Mouse (Mus musculus) kidney, embryonic 16.5 days (tissue): ENCODE results near the gene Ccdc146. TPM values are rescaled to one million over a fixed set of nuclear protein-coding genes. Genes with fewer than 3 reads are reported as not detected.

Source experiments
- ATAC-seq: fragments of 200-750 bp; cut with Nextera tagmentation; 2 replicates; pipeline ENCODE4 v1.8.0; 2017; ENCODE audit warnings: moderate TSS enrichment; ENCODE audit not compliant: low FRiP score, low TSS enrichment
- H3K27ac ChIP-seq: fragments of 300-500 bp; sonication (generic); 2 replicates; pipeline ENCODE4 v1.5.1; 2014; ENCODE audit warnings: low read length
- H3K27me3 ChIP-seq: fragments of 300-500 bp; sonication (generic); 2 replicates; pipeline ENCODE4 v1.6.1; 2014; ENCODE audit warnings: low read length, control low read depth, mixed read lengths; ENCODE audit not compliant: insufficient read depth
- H3K36me3 ChIP-seq: fragments of 300-500 bp; sonication (generic); 2 replicates; pipeline ENCODE4 v1.6.1; 2014; ENCODE audit warnings: low read length, control low read depth, mixed read lengths; ENCODE audit not compliant: insufficient read depth
- H3K4me1 ChIP-seq: fragments of 300-500 bp; sonication (generic); 2 replicates; pipeline ENCODE4 v1.6.1; 2014; ENCODE audit warnings: low read length, control low read depth, mixed read lengths; ENCODE audit not compliant: insufficient read depth
- H3K4me2 ChIP-seq: fragments of 300-500 bp; sonication (generic); replicated peaks from 2 replicates; pipeline ENCODE4 v1.6.1; 2014; ENCODE audit warnings: low read depth, low read length
- H3K4me3 ChIP-seq: fragments of 300-500 bp; sonication (generic); 2 replicates; pipeline ENCODE4 v1.5.1; 2014; ENCODE audit warnings: mild to moderate bottlenecking, low read length
- H3K9ac ChIP-seq: fragments of 300-500 bp; sonication (generic); replicated peaks from 2 replicates; pipeline ENCODE4 v1.6.1; 2014; ENCODE audit warnings: low read length
- H3K9me3 ChIP-seq: fragments of 300-500 bp; sonication (generic); 2 replicates; pipeline ENCODE4 v1.6.1; 2016; ENCODE audit warnings: low read length, control low read depth
- WGBS: fragments of 180-500 bp; shearing (Covaris S2); extraction: QIAGEN DNeasy Blood & Tissue Kit; methylation state at CpG from one replicate; pipeline ENCODE4 v1.1.7; 2014; 5-methylcytosine and 5-hydroxymethylcytosine counted together
- polyA plus RNA-seq: library from polyadenylated mRNA; unstranded; fragments of >200 nt; fragmentation: Nextera tagmentation; extraction: Ambion mirVana; gene quantifications from 2 replicates; pipeline ENCODE4 v1.2.1, GENCODE M21; 2015

Gene Ccdc146
- 0.27 TPM in 1 of 2 replicates, not detected in the other for polyA plus RNA-seq

GRCm38 (mm10) chr5:21424614-21425602, at the start of gene Ccdc146, which contains the start of gene Fam185a:
Gene Ccdc146, minus strand, starts transcription at chr5:21424677.
Gene Fam185a, plus strand, starts transcription at chr5:21424958.
- Histone ChIP-seq H3K27ac (peak within 1 kb of the TSS; percentile 70), H3K36me3 (no peaks in the 10 kb centered on the region), H3K9ac (peak within 1 kb of the TSS; percentile 82), H3K4me3 (peak within 1 kb of the TSS; percentile 65), H3K4me2 (peak within 1 kb of the TSS; percentile 86), H3K9me3 (no peaks in the 10 kb centered on the region), H3K27me3 (no peaks in the 10 kb centered on the region), H3K4me1 (peaks cover 13% of the 10 kb centered on the region)
- peak; percentile 100 for ATAC-seq
- WGBS, result under 1% methylated on average over 62 of the region's 68 CpGs

GRCm38 (mm10) chr5:21468100-21468499, 43.6 kb upstream of the Ccdc146 start:
- H3K9me3 ChIP-seq, result no peaks in the 10 kb centered on the region
- no peaks in the 10 kb centered on the region; the same call in 1 of the 2 replicates for H3K4me1 ChIP-seq
- H3K27ac ChIP-seq, result peak overlapping the region; percentile 25; the same call in 1 of the 2 replicates
- no peak overlapping the region for H3K4me3 ChIP-seq
- no peak overlapping the region for H3K4me2 ChIP-seq
- H3K36me3 ChIP-seq, result no peaks in the 10 kb centered on the region
- no peaks in the 10 kb centered on the region for H3K27me3 ChIP-seq
- WGBS, result 84% methylated on average over 12 of the region's 12 CpGs
- H3K9ac ChIP-seq, result no peak overlapping the region
- no peak for ATAC-seq

- no peak overlapping the region for H3K4me3 ChIP-seq
- no peak overlapping the region for H3K9ac ChIP-seq
- no peaks in the 10 kb centered on the region for H3K36me3 ChIP-seq
- no peaks in the 10 kb centered on the region for H3K9me3 ChIP-seq
- H3K27me3 ChIP-seq, result no peaks in the 10 kb centered on the region
- H3K27ac ChIP-seq, result peak overlapping the region; percentile 64
- ATAC-seq, result peak; percentile 73; the same call in 1 of the 2 replicates
- WGBS, result 35% methylated on average over 7 of the region's 7 CpGs
- H3K4me2 ChIP-seq, result no peak overlapping the region
- no peaks in the 10 kb centered on the region; the same call in 1 of the 2 replicates for H3K4me1 ChIP-seq
Observed at GRCm38 (mm10) chr5:21467387-21467786, 42.9 kb upstream of the Ccdc146 start.

DNA sequence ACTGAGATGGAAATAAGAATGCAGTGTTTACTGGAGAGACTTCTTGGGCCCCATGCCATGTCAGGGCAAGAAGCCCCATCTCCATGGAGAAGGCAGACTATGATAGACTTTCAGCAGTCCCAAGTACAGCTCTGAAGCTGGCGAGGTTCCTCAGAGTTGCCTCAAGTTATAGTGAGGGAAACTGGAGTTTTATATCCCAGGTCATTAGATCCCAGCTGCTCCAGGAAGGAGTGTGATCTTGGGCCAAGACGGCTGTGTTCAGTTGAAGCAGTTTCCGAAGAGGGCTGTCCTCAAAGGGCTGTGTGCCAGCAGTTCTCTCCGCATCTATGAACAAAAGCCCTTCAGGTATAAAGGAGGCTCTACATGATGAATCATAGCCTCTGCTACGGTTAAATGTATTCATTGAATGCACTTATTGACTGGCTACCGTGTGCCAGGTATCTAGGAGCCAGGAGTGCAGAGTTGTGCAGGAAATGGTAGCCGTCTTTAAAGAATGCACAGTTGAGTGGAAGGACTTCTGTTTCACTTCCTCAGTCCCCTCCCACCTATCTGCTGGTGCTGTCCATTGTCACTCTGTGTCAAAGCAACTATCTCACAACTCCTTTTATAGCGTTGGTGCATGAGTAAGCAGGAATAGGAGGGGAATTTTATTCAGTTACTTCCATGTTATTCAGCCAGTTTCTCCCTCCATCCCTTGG, 16.5 kb upstream of the Ccdc146 start:
- 54% methylated on average over 8 of the region's 8 CpGs for WGBS
- Histone ChIP-seq H3K4me1 (peaks cover 4% of the 10 kb centered on the region; the same call in 1 of the 2 replicates), H3K9me3 (no peaks in the 10 kb centered on the region), H3K27ac (peak overlapping the region; percentile 31; the same call in 1 of the 2 replicates), H3K9ac (no peak overlapping the region), H3K27me3 (no peaks in the 10 kb centered on the region), H3K4me3 (no peak overlapping the region), H3K36me3 (0 out of 2 replicates have a peak, but pooled peaks cover 4% of the 10 kb centered on the region), H3K4me2 (no peak overlapping the region)
- ATAC-seq, result peak; percentile 54; the same call in 1 of the 2 replicates

DNA sequence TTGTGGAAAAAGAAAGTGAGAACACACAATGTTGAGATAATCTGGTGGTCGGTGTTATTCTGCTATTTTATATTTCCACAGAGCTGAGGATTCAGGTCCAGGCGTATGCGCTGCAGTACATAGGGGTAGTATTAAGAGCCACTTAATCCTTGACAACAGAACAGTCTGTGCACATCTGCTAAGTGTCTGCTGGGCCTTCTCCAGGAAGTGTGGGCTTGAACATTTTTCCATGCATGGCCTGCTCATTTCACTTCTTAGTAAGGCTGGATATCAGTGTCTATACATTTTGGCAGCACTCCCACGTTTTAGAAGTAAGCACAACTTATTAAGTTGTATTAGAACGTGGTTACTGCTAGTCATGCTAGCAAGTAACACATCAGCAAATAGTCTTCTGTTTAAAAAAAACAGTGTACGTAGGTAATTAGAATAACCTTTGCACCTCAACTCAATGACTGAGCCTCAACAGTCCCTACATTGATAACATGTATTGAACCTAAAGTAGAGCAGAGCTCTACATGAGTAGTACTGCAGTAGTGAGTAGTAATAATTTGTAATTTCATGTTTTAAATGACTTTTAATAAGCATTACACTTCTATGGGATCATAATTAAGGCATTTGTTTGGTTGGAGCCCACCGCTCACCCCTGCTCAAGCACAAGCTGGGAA, 15.1 kb upstream of the Ccdc146 start:
- Histone ChIP-seq H3K4me1 (peaks cover 4% of the 10 kb centered on the region; the same call in 1 of the 2 replicates), H3K27ac (no peak overlapping the region), H3K4me2 (no peak overlapping the region), H3K4me3 (no peak overlapping the region), H3K36me3 (0 out of 2 replicates have a peak, but pooled peaks cover 4% of the 10 kb centered on the region), H3K27me3 (no peaks in the 10 kb centered on the region), H3K9me3 (no peaks in the 10 kb centered on the region), H3K9ac (no peak overlapping the region)
- 89% methylated on average over 7 of the region's 7 CpGs for WGBS
- no peak for ATAC-seq

GRCm38 (mm10) chr5:21438428-21438827, 14.0 kb upstream of the Ccdc146 start:
- no peaks in the 10 kb centered on the region for H3K27me3 ChIP-seq
- H3K27ac ChIP-seq, result no peak overlapping the region
- no peaks in the 10 kb centered on the region for H3K9me3 ChIP-seq
- 0 out of 2 replicates have a peak, but pooled peaks cover 4% of the 10 kb centered on the region for H3K36me3 ChIP-seq
- H3K4me1 ChIP-seq, result no peaks in the 10 kb centered on the region; the same call in 1 of the 2 replicates
- no peak for ATAC-seq
- 81% methylated on average over 9 of the region's 9 CpGs for WGBS
- no peak overlapping the region for H3K9ac ChIP-seq
- H3K4me3 ChIP-seq, result no peak overlapping the region
- H3K4me2 ChIP-seq, result no peak overlapping the region

DNA sequence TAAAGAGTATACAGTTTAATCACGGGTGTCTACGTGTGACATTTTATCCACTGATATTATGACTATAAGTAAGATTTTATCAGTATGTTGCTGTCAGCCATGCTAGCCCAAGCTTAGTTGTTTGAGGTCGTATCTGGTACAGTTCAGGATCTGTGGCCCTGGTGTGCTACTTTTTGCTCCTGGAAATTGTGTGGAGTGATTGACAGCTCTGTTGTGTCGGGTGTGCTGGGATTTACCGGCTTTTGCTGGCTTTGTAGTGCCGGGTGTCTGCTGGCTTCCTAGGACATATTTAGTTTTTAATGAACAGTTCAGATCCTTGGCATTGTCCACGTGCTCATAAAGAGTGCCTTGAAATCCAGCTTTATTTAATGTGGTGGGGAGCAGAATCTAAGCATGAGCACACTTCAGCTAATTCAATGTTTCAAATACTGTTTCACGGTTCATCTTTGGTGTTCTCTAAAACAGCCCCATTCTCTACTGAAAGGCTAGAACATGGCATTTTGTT, 12.0 kb upstream of the Ccdc146 start:
- Histone ChIP-seq H3K27ac (no peak overlapping the region), H3K4me2 (no peak overlapping the region), H3K4me3 (no peak overlapping the region), H3K36me3 (no peaks in the 10 kb centered on the region), H3K9ac (no peak overlapping the region), H3K9me3 (no peaks in the 10 kb centered on the region), H3K4me1 (no peaks in the 10 kb centered on the region; the same call in 1 of the 2 replicates), H3K27me3 (no peaks in the 10 kb centered on the region)
- WGBS, result 81% methylated on average over 8 of the region's 8 CpGs
- no peak for ATAC-seq

- Histone ChIP-seq H3K27ac (no peak overlapping the region), H3K4me1 (no peaks in the 10 kb centered on the region), H3K4me2 (no peak overlapping the region), H3K27me3 (no peaks in the 10 kb centered on the region), H3K36me3 (no peaks in the 10 kb centered on the region), H3K4me3 (no peak overlapping the region), H3K9ac (no peak overlapping the region), H3K9me3 (no peaks in the 10 kb centered on the region)
- ATAC-seq, result peak; percentile 67; the same call in 1 of the 2 replicates
- 67% methylated on average over 11 of the region's 11 CpGs for WGBS
Observed at GRCm38 (mm10) chr5:21434148-21434929, 9.9 kb upstream of the Ccdc146 start.
